Mouse (Mus musculus): ENCODE measurements around the gene Ero1lb. TPM values are rescaled to one million over a fixed set of nuclear protein-coding genes. Genes with fewer than 3 reads are reported as not detected.
"Not testable (repeated sequence)": the region's sequence is repeated elsewhere in the genome, so short reads cannot be mapped to it uniquely, and the experiment has no call there.

The Ero1lb gene
- polyA plus RNA-seq, 1 experiment from 2014 or later, result 15.4 TPM

- ATAC-seq, result no peak
- H3K36me3 ChIP-seq (ENCODE audit: control insufficient read depth, insufficient read depth), result no peaks in the 10 kb centered on the region
- H3K4me2 ChIP-seq (ENCODE audit: low read length), result no peak overlapping the region
- peaks cover 10% of the 10 kb centered on the region for H3K4me1 ChIP-seq (replicated peaks; ENCODE audit: control insufficient read depth, insufficient read depth, low read length)
- H3K9ac ChIP-seq (replicated peaks; ENCODE audit: low read depth, low read length), result no peak overlapping the region
- no peak overlapping the region for H3K4me3 ChIP-seq (replicated peaks; ENCODE audit: low read length)
- no peak overlapping the region for H3K27ac ChIP-seq (ENCODE audit: low read length)
- H3K27me3 ChIP-seq (replicated peaks; ENCODE audit: control insufficient read depth, insufficient read depth, low read length), result no peaks in the 10 kb centered on the region
- WGBS, result 77% methylated on average over 9 of the region's 9 CpGs
- H3K9me3 ChIP-seq (ENCODE audit: control insufficient read depth, low read length), result no peaks in the 10 kb centered on the region
Measured at GRCm38 (mm10) chr13:12568597-12569469, 3.2 kb downstream of the Ero1lb start.

GRCm38 (mm10) chr13:12569741-12570140 lies 4.1 kb downstream of the Ero1lb start:
- 45% methylated on average over 7 of the region's 7 CpGs for WGBS
- no peak for ATAC-seq
- no peaks in the 10 kb centered on the region for H3K36me3 ChIP-seq (ENCODE audit: control insufficient read depth, insufficient read depth)
- H3K27me3 ChIP-seq (replicated peaks; ENCODE audit: control insufficient read depth, insufficient read depth, low read length), result no peaks in the 10 kb centered on the region
- H3K4me2 ChIP-seq (ENCODE audit: low read length), result no peak overlapping the region
- H3K27ac ChIP-seq (ENCODE audit: low read length), result no peak overlapping the region
- H3K4me1 ChIP-seq (replicated peaks; ENCODE audit: control insufficient read depth, insufficient read depth, low read length), result peaks cover 10% of the 10 kb centered on the region
- H3K9ac ChIP-seq (replicated peaks; ENCODE audit: low read depth, low read length), result no peak overlapping the region
- no peak overlapping the region for H3K4me3 ChIP-seq (replicated peaks; ENCODE audit: low read length)
- H3K9me3 ChIP-seq (ENCODE audit: control insufficient read depth, low read length), result no peaks in the 10 kb centered on the region

DNA sequence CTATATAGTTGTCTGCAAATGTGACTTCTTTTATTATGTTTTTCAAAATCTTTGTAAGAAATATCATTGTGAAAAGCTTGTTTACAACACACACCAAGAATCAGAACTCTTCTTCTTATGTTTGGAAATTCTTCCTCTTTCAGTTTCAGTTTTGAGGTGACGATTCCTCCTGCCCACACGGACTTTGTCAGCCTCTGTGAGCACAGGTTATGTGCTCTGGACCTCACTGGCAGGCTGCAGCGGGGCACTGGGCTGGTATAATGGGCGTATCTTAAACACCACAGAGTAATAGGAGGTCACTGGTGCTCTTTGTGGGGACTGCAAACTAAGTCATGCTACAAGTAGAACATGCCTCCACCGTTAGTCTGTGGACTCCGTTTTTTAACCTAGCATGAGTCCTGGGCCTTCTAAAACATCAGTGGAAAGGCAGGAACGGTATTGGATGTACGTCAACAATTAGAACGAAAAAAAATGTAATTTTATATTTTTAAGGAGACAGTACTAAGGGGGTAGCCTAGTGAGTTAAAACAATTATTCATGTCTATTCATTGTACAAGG lies 9.4 kb downstream of the Ero1lb start:
- Histone ChIP-seq H3K4me2 (ENCODE audit: low read length) (no peak overlapping the region), H3K27me3 (replicated peaks; ENCODE audit: control insufficient read depth, insufficient read depth, low read length) (no peaks in the 10 kb centered on the region), H3K36me3 (ENCODE audit: control insufficient read depth, insufficient read depth) (no peaks in the 10 kb centered on the region), H3K27ac (ENCODE audit: low read length) (no peak overlapping the region), H3K9me3 (ENCODE audit: control insufficient read depth, low read length) (no peaks in the 10 kb centered on the region), H3K9ac (replicated peaks; ENCODE audit: low read depth, low read length) (no peak overlapping the region), H3K4me3 (replicated peaks; ENCODE audit: low read length) (no peak overlapping the region), H3K4me1 (replicated peaks; ENCODE audit: control insufficient read depth, insufficient read depth, low read length) (no peaks in the 10 kb centered on the region)
- no peak for ATAC-seq
- WGBS, result 92% methylated on average over 9 of the region's 9 CpGs

- ATAC-seq, result no peak
- Histone ChIP-seq H3K36me3 (ENCODE audit: control insufficient read depth, insufficient read depth) (no peaks in the 10 kb centered on the region), H3K4me1 (replicated peaks; ENCODE audit: control insufficient read depth, insufficient read depth, low read length) (no peaks in the 10 kb centered on the region), H3K9ac (replicated peaks; ENCODE audit: low read depth, low read length) (no peak overlapping the region), H3K4me2 (ENCODE audit: low read length) (no peak overlapping the region), H3K4me3 (replicated peaks; ENCODE audit: low read length) (no peak overlapping the region), H3K27me3 (replicated peaks; ENCODE audit: control insufficient read depth, insufficient read depth, low read length) (no peaks in the 10 kb centered on the region), H3K9me3 (ENCODE audit: control insufficient read depth, low read length) (no peaks in the 10 kb centered on the region), H3K27ac (ENCODE audit: low read length) (no peak overlapping the region)
- WGBS, result 90% methylated on average over 5 of the region's 5 CpGs
Measured at GRCm38 (mm10) chr13:12578145-12578544, 12.5 kb downstream of the Ero1lb start.

DNA sequence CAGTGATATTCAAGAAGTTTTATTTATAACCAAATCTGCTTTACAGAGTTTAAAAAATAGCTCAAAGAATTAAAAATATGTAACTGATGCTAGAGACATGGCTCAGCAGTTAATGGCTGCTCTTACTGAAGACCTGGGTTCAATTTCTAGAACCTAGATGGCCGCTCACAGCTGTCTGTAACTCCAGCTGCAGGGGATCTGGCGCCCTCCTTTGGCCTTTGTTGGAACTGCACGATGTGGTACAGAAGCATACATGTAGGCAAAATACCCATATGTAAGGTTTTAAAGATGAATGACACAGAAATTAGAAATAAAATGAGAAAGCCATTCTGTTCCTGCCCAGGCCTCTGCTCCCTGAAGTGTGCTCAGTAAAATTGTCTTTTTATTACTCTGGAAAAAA lies 23.3 kb downstream of the Ero1lb start:
- no peaks in the 10 kb centered on the region for H3K27me3 ChIP-seq (replicated peaks; ENCODE audit: control insufficient read depth, insufficient read depth, low read length)
- H3K27ac ChIP-seq (ENCODE audit: low read length), result no peak overlapping the region
- no peak overlapping the region for H3K9ac ChIP-seq (replicated peaks; ENCODE audit: low read depth, low read length)
- no peaks in the 10 kb centered on the region for H3K36me3 ChIP-seq (ENCODE audit: control insufficient read depth, insufficient read depth)
- no peak for ATAC-seq
- 6% methylated on average over 3 of the region's 3 CpGs for WGBS
- no peak overlapping the region for H3K4me3 ChIP-seq (replicated peaks; ENCODE audit: low read length)
- no peaks in the 10 kb centered on the region for H3K4me1 ChIP-seq (replicated peaks; ENCODE audit: control insufficient read depth, insufficient read depth, low read length)
- no peaks in the 10 kb centered on the region for H3K9me3 ChIP-seq (ENCODE audit: control insufficient read depth, low read length)
- no peak overlapping the region for H3K4me2 ChIP-seq (ENCODE audit: low read length)

- WGBS, result 55% methylated on average over 2 of the region's 4 CpGs
- not testable (repeated sequence) for H3K9me3 ChIP-seq (ENCODE audit: control insufficient read depth, low read length); H3K27ac ChIP-seq (ENCODE audit: low read length); H3K27me3 ChIP-seq (replicated peaks; ENCODE audit: control insufficient read depth, insufficient read depth, low read length); H3K4me1 ChIP-seq (replicated peaks; ENCODE audit: control insufficient read depth, insufficient read depth, low read length); H3K4me2 ChIP-seq (ENCODE audit: low read length); ATAC-seq; H3K9ac ChIP-seq (replicated peaks; ENCODE audit: low read depth, low read length); H3K4me3 ChIP-seq (replicated peaks; ENCODE audit: low read length); H3K36me3 ChIP-seq (ENCODE audit: control insufficient read depth, insufficient read depth)
Measured at GRCm38 (mm10) chr13:12597075-12597474, 31.4 kb downstream of the Ero1lb start.

DNA sequence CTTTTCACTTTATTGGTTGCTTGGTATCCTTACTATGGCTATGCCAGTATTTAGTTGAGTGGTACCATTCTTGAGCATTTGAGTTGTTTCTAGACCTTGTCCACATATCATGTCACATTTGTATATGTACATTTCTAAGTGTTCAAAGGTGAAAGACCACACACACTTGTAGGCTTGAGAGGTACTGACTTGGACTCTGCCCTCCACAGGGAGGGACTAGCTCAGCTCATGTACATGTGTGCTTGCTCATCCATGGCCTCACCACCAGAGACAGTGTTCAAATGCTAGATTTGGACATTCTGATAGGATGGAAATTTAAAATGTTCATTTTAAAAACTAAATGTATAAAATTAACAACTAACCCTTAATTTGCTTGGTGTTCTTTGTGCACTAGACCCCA lies 44.5 kb downstream of the Ero1lb start:
- not testable (repeated sequence) for H3K27me3 ChIP-seq (replicated peaks; ENCODE audit: control insufficient read depth, insufficient read depth, low read length); H3K4me1 ChIP-seq (replicated peaks; ENCODE audit: control insufficient read depth, insufficient read depth, low read length); H3K27ac ChIP-seq (ENCODE audit: low read length); H3K9me3 ChIP-seq (ENCODE audit: control insufficient read depth, low read length); H3K4me2 ChIP-seq (ENCODE audit: low read length); H3K36me3 ChIP-seq (ENCODE audit: control insufficient read depth, insufficient read depth); H3K4me3 ChIP-seq (replicated peaks; ENCODE audit: low read length); H3K9ac ChIP-seq (replicated peaks; ENCODE audit: low read depth, low read length); ATAC-seq

DNA sequence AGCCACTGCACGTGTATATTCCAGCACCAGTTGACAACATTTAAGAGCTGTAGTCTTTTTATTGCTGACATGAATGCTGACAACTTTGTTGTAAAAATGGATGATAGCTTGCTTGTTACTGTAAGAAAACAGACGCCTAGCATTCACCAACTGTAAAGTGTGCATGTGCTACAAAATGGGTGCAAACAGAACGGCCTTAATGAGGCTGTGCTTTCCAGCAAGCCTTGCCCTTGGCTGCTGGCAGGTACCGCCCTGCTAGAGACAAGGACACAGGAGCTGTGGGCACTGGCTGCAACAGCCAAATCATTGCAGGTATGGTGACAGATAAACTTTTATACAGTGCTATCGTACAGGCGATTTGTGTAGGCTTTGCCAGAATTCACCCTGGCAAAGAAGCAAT lies 48.4 kb downstream of the Ero1lb start:
- 93% methylated on average over 5 of the region's 6 CpGs for WGBS
- not testable (repeated sequence) for H3K9me3 ChIP-seq (ENCODE audit: control insufficient read depth, low read length); H3K27me3 ChIP-seq (replicated peaks; ENCODE audit: control insufficient read depth, insufficient read depth, low read length)

DNA sequence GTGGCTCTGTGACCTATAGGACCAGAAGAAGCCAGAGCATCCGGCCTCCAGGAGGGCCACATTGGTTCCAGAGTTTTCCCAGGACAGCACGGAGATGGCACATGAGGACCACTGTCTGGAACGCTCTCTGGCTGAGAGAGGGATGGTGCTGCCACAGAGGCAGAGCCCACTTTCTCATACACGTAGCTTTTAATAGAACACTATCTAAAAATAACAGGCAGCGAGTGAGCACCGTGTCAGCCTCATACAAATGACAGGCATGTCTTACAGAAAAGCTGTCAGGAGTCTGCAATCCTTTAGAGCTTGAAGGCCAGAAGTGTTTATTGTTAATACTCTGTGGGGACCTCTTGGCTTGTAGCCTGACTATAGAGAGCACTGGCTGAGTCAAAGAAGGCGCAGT lies 48.9 kb downstream of the Ero1lb start:
- H3K4me3 ChIP-seq (replicated peaks; ENCODE audit: low read length); H3K9me3 ChIP-seq (ENCODE audit: control insufficient read depth, low read length); H3K4me2 ChIP-seq (ENCODE audit: low read length); H3K36me3 ChIP-seq (ENCODE audit: control insufficient read depth, insufficient read depth); H3K4me1 ChIP-seq (replicated peaks; ENCODE audit: control insufficient read depth, insufficient read depth, low read length); ATAC-seq; H3K27me3 ChIP-seq (replicated peaks; ENCODE audit: control insufficient read depth, insufficient read depth, low read length); H3K27ac ChIP-seq (ENCODE audit: low read length); H3K9ac ChIP-seq (replicated peaks; ENCODE audit: low read depth, low read length): not testable (repeated sequence)
- WGBS, result 80% methylated on average over 7 of the region's 7 CpGs

More for the DNA sequence above, 48.4 kb downstream of the Ero1lb start:
- H3K4me1 ChIP-seq (replicated peaks; ENCODE audit: control insufficient read depth, insufficient read depth, low read length); H3K9ac ChIP-seq (replicated peaks; ENCODE audit: low read depth, low read length); H3K36me3 ChIP-seq (ENCODE audit: control insufficient read depth, insufficient read depth); H3K4me3 ChIP-seq (replicated peaks; ENCODE audit: low read length); H3K27ac ChIP-seq (ENCODE audit: low read length); H3K4me2 ChIP-seq (ENCODE audit: low read length); ATAC-seq: not testable (repeated sequence)
